Mouse (Mus musculus) MEL (cell line): ENCODE measurements around the gene Actr1a. TPM values are rescaled to one million over a fixed set of nuclear protein-coding genes. Genes with fewer than 3 reads are reported as not detected.

Experiments used
- DNase-seq: peaks from one replicate; pipeline ENCODE4 v3.0.0; 2011; ENCODE audit warnings: low read depth, low spot score
- H3K27ac ChIP-seq: 2 replicates; pipeline ENCODE4 v1.5.1; 2012; ENCODE audit warnings: low read depth, mild to moderate bottlenecking, control low read depth, low read length, moderate library complexity; ENCODE audit not compliant: control insufficient read depth
- H3K27me3 ChIP-seq, 2 experiments: fragments of 150-350 bp in 1 of 2; sonication (generic) in 1 of 2; 2 replicates each; pipeline ENCODE4 v1.6.1; 2012; ENCODE audit warnings: low read length in 2 of 2, mild to moderate bottlenecking in 2 of 2, improper control_type of control experiment in 1 of 2, moderate library complexity in 1 of 2; ENCODE audit not compliant: insufficient read depth in 2 of 2, control insufficient read depth in 1 of 2
- H3K36me3 ChIP-seq, 2 experiments: 2 replicates each; pipeline ENCODE4 v1.6.1; 2012 to 2014; ENCODE audit warnings: low read length in 2 of 2, improper control_type of control experiment in 1 of 2, inconsistent platforms in 1 of 2, mild to moderate bottlenecking in 1 of 2; ENCODE audit not compliant: insufficient read depth in 2 of 2, control insufficient read depth in 1 of 2
- H3K4me1 ChIP-seq, 2 experiments: fragments of 150-350 bp in 1 of 2; sonication (generic) in 1 of 2; 2 replicates each; pipeline ENCODE4 v1.6.1; 2012; ENCODE audit warnings: low read length in 2 of 2, improper control_type of control experiment in 1 of 2, mild to moderate bottlenecking in 1 of 2; ENCODE audit not compliant: insufficient read depth in 2 of 2, control insufficient read depth in 1 of 2
- H3K4me3 ChIP-seq, 2 experiments: fragments of 150-350 bp in 1 of 2; sonication (generic) in 1 of 2; 2 replicates each; pipeline ENCODE4 v1.5.1; 2012; ENCODE audit warnings: low read depth in 2 of 2, low read length in 2 of 2, mild to moderate bottlenecking in 2 of 2, moderate library complexity in 2 of 2, control low read depth in 1 of 2, improper control_type of control experiment in 1 of 2; ENCODE audit not compliant: control insufficient read depth in 1 of 2, insufficient read depth in 1 of 2
- H3K79me2 ChIP-seq: 2 replicates; pipeline ENCODE4 v1.6.1; 2012; ENCODE audit warnings: mild to moderate bottlenecking, low read length, moderate library complexity; ENCODE audit not compliant: control insufficient read depth, poor library complexity, insufficient read depth
- H3K9ac ChIP-seq: 2 replicates; pipeline ENCODE4 v1.6.1; 2012; ENCODE audit warnings: low read depth, mild to moderate bottlenecking, control low read depth, low read length, moderate library complexity; ENCODE audit not compliant: control insufficient read depth, poor library complexity, severe bottlenecking
- H3K9me3 ChIP-seq: fragments of 150-350 bp; sonication (generic); replicated peaks from 2 replicates; pipeline ENCODE4 v1.6.1; 2012; ENCODE audit warnings: mild to moderate bottlenecking, low read length, improper control_type of control experiment, moderate library complexity; ENCODE audit not compliant: insufficient read depth
- CHD2 ChIP-seq: IDR thresholded peaks from 2 replicates; pipeline ENCODE4 v1.6.1; 2011; ENCODE audit warnings: low read length, improper control_type of control experiment
- E2F4 ChIP-seq: IDR thresholded peaks from 2 replicates; pipeline ENCODE4 v1.6.1; 2011; ENCODE audit warnings: low read depth, low read length, improper control_type of control experiment, borderline replicate concordance
- ELF1 ChIP-seq: IDR thresholded peaks from 2 replicates; pipeline ENCODE4 v1.6.1; 2014; ENCODE audit warnings: low read depth, mild to moderate bottlenecking, inconsistent platforms, low read length, improper control_type of control experiment, moderate library complexity
- EP300 ChIP-seq, 2 experiments: IDR thresholded peaks; 2 replicates each; pipeline ENCODE4 v1.6.1; 2011; ENCODE audit warnings: improper control_type of control experiment in 2 of 2, low read length in 2 of 2, low read depth in 1 of 2, mild to moderate bottlenecking in 1 of 2
- ETS1 ChIP-seq: IDR thresholded peaks from 2 replicates; pipeline ENCODE4 v1.6.1; 2012; ENCODE audit warnings: low read depth, mild to moderate bottlenecking, inconsistent platforms, low read length, improper control_type of control experiment, moderate library complexity
- GATA1 ChIP-seq: IDR thresholded peaks from 2 replicates; pipeline ENCODE4 v1.6.1; 2011; ENCODE audit warnings: low read depth, low read length, improper control_type of control experiment
- HCFC1 ChIP-seq: IDR thresholded peaks from 2 replicates; pipeline ENCODE4 v1.6.1; 2012; ENCODE audit warnings: low read depth, mild to moderate bottlenecking, inconsistent platforms, low read length, improper control_type of control experiment, moderate library complexity
- JUND ChIP-seq: IDR thresholded peaks from 2 replicates; pipeline ENCODE4 v1.6.1; 2011; ENCODE audit warnings: low read depth, mild to moderate bottlenecking, improper control_type of control experiment, low read length
- KAT2A ChIP-seq: conservative IDR thresholded peaks from 2 replicates; pipeline ENCODE4 v1.6.1; 2012; ENCODE audit warnings: low read depth, low read length, improper control_type of control experiment, inconsistent platforms
- MAFK ChIP-seq: IDR thresholded peaks from 2 replicates; pipeline ENCODE4 v1.6.1; 2011; ENCODE audit warnings: low read depth, mild to moderate bottlenecking, low read length, improper control_type of control experiment, borderline replicate concordance
- MAZ ChIP-seq: IDR thresholded peaks from 2 replicates; pipeline ENCODE4 v1.6.1; 2012; ENCODE audit warnings: low read depth, mild to moderate bottlenecking, inconsistent platforms, low read length, improper control_type of control experiment
- MEF2A ChIP-seq: IDR thresholded peaks from 2 replicates; pipeline ENCODE4 v1.6.1; 2014; ENCODE audit warnings: low read depth, mild to moderate bottlenecking, inconsistent platforms, low read length, improper control_type of control experiment; ENCODE audit not compliant: poor library complexity, insufficient replicate concordance, severe bottlenecking; ENCODE audit errors: extremely low read depth
- MYB ChIP-seq: IDR thresholded peaks from 2 replicates; pipeline ENCODE4 v1.6.1; 2011; ENCODE audit warnings: mild to moderate bottlenecking, low read depth, low read length, improper control_type of control experiment
- POLR2AphosphoS2 ChIP-seq: IDR thresholded peaks from 2 replicates; pipeline ENCODE4 v1.6.1; 2011; ENCODE audit warnings: low read length, improper control_type of control experiment
- POLR2AphosphoS5 ChIP-seq: IDR thresholded peaks from 2 replicates; pipeline ENCODE4 v1.6.1; 2012; ENCODE audit warnings: low read depth, borderline replicate concordance, mild to moderate bottlenecking, inconsistent platforms, low read length, moderate library complexity, mixed read lengths
- RCOR1 ChIP-seq: IDR thresholded peaks from 2 replicates; pipeline ENCODE4 v1.6.1; 2012; ENCODE audit warnings: low read depth, mild to moderate bottlenecking, inconsistent platforms, low read length, improper control_type of control experiment
- SMC3 ChIP-seq: IDR thresholded peaks from 2 replicates; pipeline ENCODE4 v1.6.1; 2011; ENCODE audit warnings: low read depth, low read length, improper control_type of control experiment
- TAL1 ChIP-seq: IDR thresholded peaks from 2 replicates; pipeline ENCODE4 v1.6.1; 2012; ENCODE audit warnings: mild to moderate bottlenecking, inconsistent platforms, low read length, moderate library complexity, mixed read lengths
- TCF12 ChIP-seq: IDR thresholded peaks from 2 replicates; pipeline ENCODE4 v1.6.1; 2014; ENCODE audit warnings: low read depth, mild to moderate bottlenecking, inconsistent platforms, low read length, improper control_type of control experiment, moderate library complexity
- UBTF ChIP-seq: IDR thresholded peaks from 2 replicates; pipeline ENCODE4 v1.6.1; 2012; ENCODE audit warnings: low read depth, mild to moderate bottlenecking, inconsistent platforms, low read length, improper control_type of control experiment, moderate library complexity, borderline replicate concordance; ENCODE audit not compliant: insufficient read depth
- USF1 ChIP-seq: IDR thresholded peaks from 2 replicates; pipeline ENCODE4 v1.6.1; 2014; ENCODE audit warnings: low read depth, mild to moderate bottlenecking, inconsistent platforms, low read length, improper control_type of control experiment, moderate library complexity
- ZC3H11A ChIP-seq: IDR thresholded peaks from 2 replicates; pipeline ENCODE4 v1.6.1; 2012; ENCODE audit warnings: low read depth, mild to moderate bottlenecking, inconsistent platforms, low read length, improper control_type of control experiment
- ZMIZ1 ChIP-seq: IDR thresholded peaks from 2 replicates; pipeline ENCODE4 v1.6.1; 2012; ENCODE audit warnings: low read depth, mild to moderate bottlenecking, inconsistent platforms, low read length, improper control_type of control experiment, moderate library complexity
- ZNF384 ChIP-seq: IDR thresholded peaks from 2 replicates; pipeline ENCODE4 v1.6.1; 2012; ENCODE audit warnings: low read depth, mild to moderate bottlenecking, inconsistent platforms, low read length, improper control_type of control experiment
- polyA plus RNA-seq, 2 experiments: library from polyadenylated mRNA; stranded (reverse) in 1 of 2; unstranded in 1 of 2; fragments of >175 nt in 1 of 2; fragments of >200 nt in 1 of 2; gene quantifications; 2 replicates each; pipeline versions ENCODE4 v1.2.1 to v1.2.4; 2012; ENCODE audit warnings: low replicate concordance in 2 of 2, low read depth in 1 of 2; ENCODE audit not compliant: insufficient read length in 2 of 2, insufficient read depth in 1 of 2, missing spikeins in 1 of 2
- total RNA-seq: library from RNA; depleted of rRNA; stranded (reverse); fragments of 300-350 nt; gene quantifications from 2 replicates; pipeline ENCODE4 v1.2.3, GENCODE M21; 2012

Actr1a gene
- total and polyA plus RNA-seq, 3 experiments: 140 to 530 (median 193) TPM

DNA sequence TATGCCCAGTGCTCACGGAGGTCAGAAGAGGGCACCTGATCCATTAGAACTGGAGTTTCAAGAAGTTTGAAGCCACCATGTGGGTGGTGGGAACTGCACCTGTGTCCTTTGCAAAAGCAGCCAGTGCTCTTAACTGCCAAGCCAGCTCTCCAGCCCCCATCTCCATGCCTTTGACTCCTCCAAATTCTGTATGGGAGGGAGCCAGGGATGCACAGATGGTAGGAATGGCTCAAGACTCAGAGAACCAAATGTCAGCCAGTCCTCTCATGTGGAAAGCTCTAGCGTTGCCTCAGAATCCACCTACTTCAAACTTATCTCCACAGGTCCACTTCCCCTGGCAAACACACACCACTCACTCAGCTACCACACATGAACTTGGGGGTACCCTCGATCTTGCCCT lies 61.6 kb downstream of the Actr1a start:
- no peaks in the 10 kb centered on the region for H3K27me3 ChIP-seq
- H3K9me3 ChIP-seq: no peaks in the 10 kb centered on the region
- H3K9ac ChIP-seq: no peak overlapping the region
- H3K4me1 ChIP-seq: peaks cover 6 to 8% of the 10 kb centered on the region in 2 experiments
- H3K79me2 ChIP-seq: peaks cover 18% of the 10 kb centered on the region
- peaks cover 0 to 9% of the 10 kb centered on the region in 2 experiments; a peak in 2 of 4 replicates for H3K36me3 ChIP-seq
- no peak overlapping the region for H3K4me3 ChIP-seq
- DNase-seq: no peak
- TF ChIP-seq POLR2AphosphoS5 (no peak), USF1 (no peak), CHD2 (no peak), ZNF384 (no peak)
- TF ChIP-seq, all 39 proteins: peak for 0
- no peak overlapping the region for H3K27ac ChIP-seq

DNA sequence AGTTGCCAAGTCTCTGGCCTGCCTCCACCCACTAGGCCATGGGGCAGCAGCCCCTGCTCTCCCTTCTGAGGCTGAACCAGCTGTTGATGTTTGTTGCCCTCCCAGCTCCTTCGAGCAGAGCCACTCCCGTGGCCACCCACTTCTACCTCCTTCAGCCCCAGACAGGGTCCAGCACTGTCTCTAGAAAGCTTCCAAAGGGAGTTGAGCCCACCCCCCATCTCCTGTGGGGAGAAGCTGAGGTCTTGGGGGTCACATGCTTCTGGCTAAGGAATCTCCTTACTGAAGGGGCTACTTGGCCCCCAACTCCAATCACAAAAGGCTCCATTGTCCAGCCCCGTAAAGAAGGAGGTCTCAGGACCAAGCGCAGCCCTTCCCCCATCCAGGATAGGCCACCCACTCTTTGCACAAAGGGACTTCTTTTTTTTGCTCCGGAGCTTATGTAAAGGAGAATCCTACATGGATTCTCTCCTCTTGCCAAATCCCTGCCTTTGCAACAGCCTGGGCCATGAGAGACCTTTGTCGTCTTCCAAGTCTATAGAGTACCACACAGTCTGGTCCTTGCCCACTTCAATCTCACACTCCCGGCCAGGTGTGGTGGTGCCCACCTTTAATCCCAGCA lies 62.7 kb downstream of the Actr1a start:
- peaks cover 0 to 9% of the 10 kb centered on the region in 2 experiments; a peak in 2 of 4 replicates for H3K36me3 ChIP-seq
- no peaks in the 10 kb centered on the region for H3K27me3 ChIP-seq
- no peak overlapping the region for H3K27ac ChIP-seq
- TF ChIP-seq HCFC1 (no peak), KAT2A (no peak), RCOR1 (no peak), JUND (no peak), ETS1 (no peak), ZNF384 (no peak), ELF1 (no peak), SMC3 (no peak), MAFK (no peak), USF1 (no peak)
- peaks cover 14% of the 10 kb centered on the region for H3K79me2 ChIP-seq
- H3K4me1 ChIP-seq: peaks cover 6 to 9% of the 10 kb centered on the region in 2 experiments
- H3K9ac ChIP-seq: no peak overlapping the region
- no peaks in the 10 kb centered on the region for H3K9me3 ChIP-seq
- no peak overlapping the region for H3K4me3 ChIP-seq
- DNase-seq: no peak

DNA sequence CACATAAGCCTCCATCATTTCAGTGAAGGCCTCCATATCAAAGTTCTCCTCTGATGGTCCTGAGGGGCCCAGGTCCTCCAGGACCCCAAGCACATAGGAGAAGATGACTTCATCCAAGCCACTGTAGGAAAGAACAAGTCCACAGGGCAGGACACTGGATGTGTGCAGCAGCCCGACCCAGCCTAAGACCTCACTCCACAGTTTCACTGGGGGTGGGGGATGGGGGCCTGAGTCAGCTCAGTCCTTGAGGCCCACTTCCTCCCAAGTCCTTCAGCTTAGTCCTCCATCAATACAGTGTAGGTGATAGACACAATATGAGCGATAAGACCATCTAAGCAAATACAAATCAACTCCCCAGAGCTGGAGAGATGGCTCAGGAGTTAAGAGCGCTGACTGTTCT lies 63.6 kb downstream of the Actr1a start:
- TF ChIP-seq EP300 (IDR thresholded peaks at IDR 0.05; ENCODE audit: low read depth in 1 of 2, low read length in 2 of 2): no peak
- TF ChIP-seq POLR2AphosphoS2: no peak
- no peak for TF ChIP-seq UBTF
- no peak for TF ChIP-seq MYB
- TF ChIP-seq GATA1: no peak
- no peak for TF ChIP-seq MAZ
- TF ChIP-seq E2F4: no peak
- no peak for TF ChIP-seq ZMIZ1
- TF ChIP-seq JUND: no peak
- no peak for TF ChIP-seq TAL1
- TF ChIP-seq RCOR1: no peak
- no peak for TF ChIP-seq MAFK
- no peak for TF ChIP-seq MEF2A
- no peak for TF ChIP-seq TCF12
- no peak for TF ChIP-seq ZC3H11A
- Histone ChIP-seq H3K79me2 (peaks cover 6% of the 10 kb centered on the region), H3K4me1 (peaks cover 0 to 12% of the 10 kb centered on the region in 2 experiments; a peak in 2 of 4 replicates), H3K9ac (no peak overlapping the region), H3K9me3 (no peaks in the 10 kb centered on the region), H3K36me3 (peaks cover 0 to 5% of the 10 kb centered on the region in 2 experiments; a peak in 2 of 4 replicates), H3K4me3 (no peak overlapping the region), H3K27me3 (no peaks in the 10 kb centered on the region), H3K27ac (no peak overlapping the region)
- no peak for DNase-seq
